In genomic region chr2:73475519-73475918, GRCm38 (mm10) we compare ENCODE assay signal across 11 mouse cellular contexts. TPM values are rescaled to one million over a fixed set of nuclear protein-coding genes. Genes with fewer than 3 reads are reported as not detected.
DNase-seq lines count a peak whose midpoint lies in the region; ATAC-seq and TF ChIP-seq lines count a peak whose summit lies in the region.
"Had no signal": no experiment of that assay in that cellular context is flagged by ENCODE, and none has a peak within 500 bp of the region (broad histone marks: within the 10 kb centered on the region; RNA-seq: fewer than 3 reads in every experiment).

No protein-coding gene starts in this region.

- H3K9me3 ChIP-seq in intestine, embryonic 14.5 days (ENCODE audit: control insufficient read depth, low read length), result peaks cover 8% of the 10 kb centered on the region
- H3K9me3 ChIP-seq in intestine, postnatal 0 days (ENCODE audit: control insufficient read depth), result no peaks in the 10 kb centered on the region
- no peaks in the 10 kb centered on the region for H3K9me3 ChIP-seq in megakaryocyte, embryonic 14.5 days
- H3K9me3 ChIP-seq: limb, embryonic 15.5 days had no signal

- DNase-seq in intestine, embryonic 14.5 days (ENCODE audit: low spot score), result no peak
- DNase-seq in MEL-GATA-1-ER (ENCODE audit: extremely low read depth, low read depth), result peak; percentile 98
- no peak for DNase-seq in cerebellum, adult 2 months
- DNase-seq in cerebellum, adult 9-10 months, result no peak
- DNase-seq: layer of hippocampus, adult 9-11 months; right cerebral cortex, postnatal 25 days had no signal

- H3K9ac ChIP-seq in intestine, embryonic 14.5 days (ENCODE audit: low read length), result no peak overlapping the region
- no peak overlapping the region for H3K9ac ChIP-seq in intestine, postnatal 0 days (ENCODE audit: low read depth, low read length)
- H3K9ac ChIP-seq: limb, embryonic 15.5 days had no signal

- H3K27me3 ChIP-seq in intestine, embryonic 14.5 days (replicated peaks; ENCODE audit: control insufficient read depth, insufficient read depth, low read length), result no peaks in the 10 kb centered on the region
- no peaks in the 10 kb centered on the region for H3K27me3 ChIP-seq in intestine, postnatal 0 days (replicated peaks; ENCODE audit: control insufficient read depth, insufficient read depth, low read length)
- H3K27me3 ChIP-seq in megakaryocyte, embryonic 14.5 days (replicated peaks), result no peaks in the 10 kb centered on the region
- H3K27me3 ChIP-seq in cerebellum, adult 2 months (ENCODE audit: control insufficient read depth, insufficient read depth, low read length), result no peaks in the 10 kb centered on the region
- H3K27me3 ChIP-seq: limb, embryonic 15.5 days had no signal

- no peaks in the 10 kb centered on the region for H3K36me3 ChIP-seq in intestine, embryonic 14.5 days (ENCODE audit: control insufficient read depth, insufficient read depth, low read length)
- no peaks in the 10 kb centered on the region for H3K36me3 ChIP-seq in intestine, postnatal 0 days (ENCODE audit: control insufficient read depth, insufficient read depth)
- peaks cover 95% of the 10 kb centered on the region for H3K36me3 ChIP-seq in megakaryocyte, embryonic 14.5 days (replicated peaks; ENCODE audit: low read length)

- H3K4me2 ChIP-seq in intestine, embryonic 14.5 days (ENCODE audit: low read length), result no peak overlapping the region
- H3K4me2 ChIP-seq in intestine, postnatal 0 days (replicated peaks; ENCODE audit: low read depth), result no peak overlapping the region
- H3K4me2 ChIP-seq: limb, embryonic 15.5 days had no signal

- H3K4me1 ChIP-seq in intestine, embryonic 14.5 days (replicated peaks; ENCODE audit: control insufficient read depth, insufficient read depth, low read length), result peaks cover 12% of the 10 kb centered on the region; the same call in 1 of the 2 replicates
- no peaks in the 10 kb centered on the region for H3K4me1 ChIP-seq in intestine, postnatal 0 days (replicated peaks; ENCODE audit: control insufficient read depth, insufficient read depth, low read length)
- H3K4me1 ChIP-seq in megakaryocyte, embryonic 14.5 days, result peaks cover 98% of the 10 kb centered on the region
- no peaks in the 10 kb centered on the region for H3K4me1 ChIP-seq in cerebellum, adult 2 months (ENCODE audit: control insufficient read depth, insufficient read depth, low read length)

- no peak overlapping the region for H3K4me3 ChIP-seq in intestine, embryonic 14.5 days (ENCODE audit: low read depth, low read length)
- no peak overlapping the region for H3K4me3 ChIP-seq in intestine, postnatal 0 days (ENCODE audit: low read depth, low read length)
- H3K4me3 ChIP-seq in megakaryocyte, embryonic 14.5 days (replicated peaks), result peak overlapping the region; percentile 36
- no peak overlapping the region for H3K4me3 ChIP-seq in cerebellum, adult 2 months (replicated peaks; ENCODE audit: insufficient read depth, low read depth, low read length)
- H3K4me3 ChIP-seq: limb, embryonic 15.5 days had no signal

- WGBS in intestine, embryonic 14.5 days, result 36% methylated on average over 3 of the region's 3 CpGs
- 42% methylated on average over 3 of the region's 3 CpGs for WGBS in intestine, postnatal 0 days
- WGBS in cerebellum, adult 2 months, result 35% methylated on average over 3 of the region's 3 CpGs

- H3K27ac ChIP-seq in intestine, embryonic 14.5 days (ENCODE audit: low read depth), result 0 out of 2 replicates have a peak overlapping the region, but pooled peaks have one; percentile 11
- H3K27ac ChIP-seq in intestine, postnatal 0 days (ENCODE audit: low read depth, low read length), result no peak overlapping the region
- H3K27ac ChIP-seq in cerebellum, adult 2 months (ENCODE audit: insufficient read depth, low read length), result no peak overlapping the region
- H3K27ac ChIP-seq: limb, embryonic 15.5 days had no signal

- no peak for TF ChIP-seq CTCF in intestine, postnatal 0 days (IDR thresholded peaks at IDR 0.05; ENCODE audit: low read depth)
- no peak for TF ChIP-seq CTCF in cerebellum, adult 2 months (IDR thresholded peaks at IDR 0.05; ENCODE audit: borderline replicate concordance, insufficient read depth, low read depth, low read length)

- TF ChIP-seq POLR2A in cerebellum, adult 2 months (IDR thresholded peaks at IDR 0.05; ENCODE audit: borderline replicate concordance, insufficient read depth, low read length), result no peak

- no peak for ATAC-seq in intestine, embryonic 14.5 days (replicated peaks; ENCODE audit: low FRiP score, low TSS enrichment, low read depth)
- no peak for ATAC-seq in intestine, postnatal 0 days
- ATAC-seq in inflammation-experienced regulatory T-cells, adult 6 months, result peak; percentile 17
- ATAC-seq: hindbrain, embryonic 16.5 days had no signal

RNA-seq across cellular contexts. Expression of gene Wipf1, which starts 54.0 kb away (rescaled TPM):
- polyA plus RNA-seq in intestine, embryonic 14.5 days (2014; fragmentation: Nextera tagmentation; extraction: Ambion mirVana), result 13.6 and 14.4 TPM in 2 replicates
- polyA plus RNA-seq in intestine, postnatal 0 days (2015; fragmentation: Nextera tagmentation; extraction: Ambion mirVana), result 9.9 and 10.3 TPM in 2 replicates
- polyA plus RNA-seq in inflammation-experienced regulatory T-cells, adult 6 months (2017; shearing (Covaris generic)), result 100 to 1,000 TPM in 1 of 3 experiments, 10 to 100 TPM in 2; 61.5 to 101 (median 68.3) TPM
- polyA plus RNA-seq in megakaryocyte, embryonic 14.5 days (2012; ENCODE audit: insufficient read depth, low replicate concordance), result 310 and 704 TPM in 2 replicates
- polyA plus RNA-seq in cerebellum, adult 2 months (2012; rRNA removed), result 6.1 and 7.2 TPM in 2 replicates
